In genomic region chr2:71644038-71644470, GRCm38 (mm10) we compare ENCODE assay signal across 7 mouse cellular contexts.
DNase-seq lines count a peak whose midpoint lies in the region; ATAC-seq and TF ChIP-seq lines count a peak whose summit lies in the region.

No protein-coding gene starts in this region.

- ATAC-seq in heart, embryonic 12.5 days (ENCODE audit: insufficient number of reproducible peaks, low FRiP score): peak; percentile 82
- 0 out of 2 replicates have a peak, but pooled peaks have one; percentile 9 for ATAC-seq in neutrophil, adult 5-6 weeks (ENCODE audit: extremely low read depth, insufficient number of reproducible peaks, low FRiP score, poor library complexity, severe bottlenecking)

- H3K36me3 ChIP-seq in MEL (ENCODE audit: control insufficient read depth in 1 of 2, insufficient read depth in 2 of 2, low read length in 2 of 2): no peaks in the 10 kb centered on the region
- H3K36me3 ChIP-seq in heart, embryonic 12.5 days: no peaks in the 10 kb centered on the region

- no peak overlapping the region for H3K9ac ChIP-seq in MEL (ENCODE audit: control insufficient read depth, low read depth, low read length, poor library complexity, severe bottlenecking)
- no peak overlapping the region for H3K9ac ChIP-seq in heart, embryonic 12.5 days

- peaks cover 4 to 5% of the 10 kb centered on the region in 2 experiments for H3K27me3 ChIP-seq in MEL (ENCODE audit: control insufficient read depth in 1 of 2, insufficient read depth in 2 of 2, low read length in 2 of 2)
- no peaks in the 10 kb centered on the region for H3K27me3 ChIP-seq in heart, embryonic 12.5 days (replicated peaks)

- H3K9me3 ChIP-seq in MEL (replicated peaks; ENCODE audit: insufficient read depth, low read length): no peaks in the 10 kb centered on the region
- H3K9me3 ChIP-seq in heart, embryonic 12.5 days (replicated peaks): peaks cover 3% of the 10 kb centered on the region; the same call in 1 of the 2 replicates

- H3K4me2 ChIP-seq in heart, embryonic 12.5 days: no peak overlapping the region

- no peak overlapping the region for H3K27ac ChIP-seq in MEL (ENCODE audit: control insufficient read depth, low read depth, low read length)
- peak overlapping the region; percentile 71 for H3K27ac ChIP-seq in heart, embryonic 12.5 days (ENCODE audit: poor library complexity, severe bottlenecking)

- H3K4me1 ChIP-seq in MEL (ENCODE audit: control insufficient read depth in 1 of 2, insufficient read depth in 2 of 2, low read length in 2 of 2): no peaks in the 10 kb centered on the region
- H3K4me1 ChIP-seq in heart, embryonic 12.5 days (replicated peaks): peaks cover 12% of the 10 kb centered on the region

- no peak overlapping the region for H3K4me3 ChIP-seq in MEL (ENCODE audit: control insufficient read depth in 1 of 2, insufficient read depth in 1 of 2, low read depth in 2 of 2, low read length in 2 of 2)
- no peak overlapping the region for H3K4me3 ChIP-seq in heart, embryonic 12.5 days

- TF ChIP-seq CTCF in MEL (IDR thresholded peaks at IDR 0.05 in 2 of 3, conservative IDR thresholded peaks at IDR 0.05 in 1 of 3; ENCODE audit: control insufficient read depth in 1 of 3, insufficient read depth in 1 of 3, low read depth in 2 of 3, low read length in 3 of 3, poor library complexity in 1 of 3, severe bottlenecking in 1 of 3): no peak

- DNase-seq in MEL (ENCODE audit: low read depth, low spot score): peak; percentile 19
- DNase-seq in adrenal gland, adult 2 months: peak; percentile 89
- DNase-seq in kidney, postnatal 14 days: peak; percentile 74
- DNase-seq in layer of hippocampus, adult 9-11 months: no peak
- DNase-seq in layer of hippocampus, postnatal 14 days (ENCODE audit: low spot score in 2 of 2): no peak

- no peak for TF ChIP-seq POLR2A in MEL (IDR thresholded peaks at IDR 0.05; ENCODE audit: control insufficient read depth in 1 of 2, insufficient read depth in 1 of 2, low read depth in 1 of 2, low read length in 2 of 2, poor library complexity in 1 of 2)

- TF ChIP-seq RAD21 in MEL (IDR thresholded peaks at IDR 0.05; ENCODE audit: low read depth, low read length): no peak

- no peak for TF ChIP-seq EP300 in MEL (IDR thresholded peaks at IDR 0.05; ENCODE audit: low read depth in 1 of 2, low read length in 2 of 2)

- H3K79me2 ChIP-seq in MEL (ENCODE audit: control insufficient read depth, insufficient read depth, low read length, poor library complexity): no peaks in the 10 kb centered on the region

- WGBS in heart, embryonic 12.5 days: 51% methylated on average over 6 of the region's 6 CpGs

TF ChIP-seq in MEL, 35 proteins besides CTCF, POLR2A, EP300 and RAD21:
- TF ChIP-seq MAZ (IDR thresholded peaks at IDR 0.05; ENCODE audit: low read depth, low read length) (no peak), CHD2 (IDR thresholded peaks at IDR 0.05; ENCODE audit: low read length) (no peak), MXI1 (IDR thresholded peaks at IDR 0.05; ENCODE audit: low read depth, low read length) (no peak), GABPA (IDR thresholded peaks at IDR 0.05; ENCODE audit: low read depth, low read length) (no peak), TBP (IDR thresholded peaks at IDR 0.05; ENCODE audit: low read depth, low read length) (no peak), SMC3 (IDR thresholded peaks at IDR 0.05; ENCODE audit: low read depth, low read length) (no peak), JUND (IDR thresholded peaks at IDR 0.05; ENCODE audit: low read depth, low read length) (no peak), USF2 (IDR thresholded peaks at IDR 0.05; ENCODE audit: borderline replicate concordance in 1 of 2, insufficient read depth in 1 of 2, low read depth in 1 of 2, low read length in 2 of 2) (no peak)

Comparison
In these comparisons a context has a peak if more than half of its experiments do, and no peak if none do; other contexts are left out.
1. DNase-seq: peak in MEL (single experiment), adrenal gland, adult 2 months (single experiment) and kidney, postnatal 14 days (single experiment); none in layer of hippocampus, adult 9-11 months (single experiment) and layer of hippocampus, postnatal 14 days (0 of 2).